Mouse (Mus musculus): ENCODE data around the gene Hspa1a.

DNA sequence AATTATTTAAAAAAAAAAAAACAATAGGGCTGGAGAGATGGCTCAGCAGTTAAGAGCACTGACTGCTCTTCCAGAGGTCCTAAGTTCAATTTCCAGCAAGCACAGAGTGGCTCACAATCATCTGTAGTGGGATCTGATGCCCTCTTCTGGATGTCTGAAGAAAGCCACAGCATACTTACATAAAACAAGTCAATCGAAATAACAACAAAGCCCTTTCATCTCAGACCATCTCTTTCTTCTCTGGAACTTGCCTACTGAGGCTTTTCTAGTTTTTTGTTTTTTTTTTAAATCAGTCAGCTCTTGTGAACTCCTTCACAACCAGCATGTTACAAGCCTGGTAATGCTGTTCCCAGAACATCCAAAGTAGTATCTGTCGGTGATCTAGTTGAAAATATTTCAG lies 8.7 kb upstream of the Hspa1a start:
- TF ChIP-seq E2F4 (IDR thresholded peaks at IDR 0.05; ENCODE audit: insufficient read depth) (no peak), TCF12 (IDR thresholded peaks at IDR 0.05; ENCODE audit: insufficient read depth, poor library complexity, severe bottlenecking) (no peak), POLR2A (IDR thresholded peaks at IDR 0.05; ENCODE audit: insufficient read length, low read depth) (no peak), POLR2AphosphoS2 (IDR thresholded peaks at IDR 0.05; ENCODE audit: insufficient read length, low read depth) (no peak), MAX (IDR thresholded peaks at IDR 0.05; ENCODE audit: low read depth) (no peak)
